Mouse (Mus musculus): ENCODE measurements around the gene Gm48552.

Gm48552 gene

GRCm38 (mm10) chr10:81406504-81407440 lies 18.0 kb downstream of the Gm48552 start:
- no peak for DNase-seq (ENCODE audit: low read depth)

DNA sequence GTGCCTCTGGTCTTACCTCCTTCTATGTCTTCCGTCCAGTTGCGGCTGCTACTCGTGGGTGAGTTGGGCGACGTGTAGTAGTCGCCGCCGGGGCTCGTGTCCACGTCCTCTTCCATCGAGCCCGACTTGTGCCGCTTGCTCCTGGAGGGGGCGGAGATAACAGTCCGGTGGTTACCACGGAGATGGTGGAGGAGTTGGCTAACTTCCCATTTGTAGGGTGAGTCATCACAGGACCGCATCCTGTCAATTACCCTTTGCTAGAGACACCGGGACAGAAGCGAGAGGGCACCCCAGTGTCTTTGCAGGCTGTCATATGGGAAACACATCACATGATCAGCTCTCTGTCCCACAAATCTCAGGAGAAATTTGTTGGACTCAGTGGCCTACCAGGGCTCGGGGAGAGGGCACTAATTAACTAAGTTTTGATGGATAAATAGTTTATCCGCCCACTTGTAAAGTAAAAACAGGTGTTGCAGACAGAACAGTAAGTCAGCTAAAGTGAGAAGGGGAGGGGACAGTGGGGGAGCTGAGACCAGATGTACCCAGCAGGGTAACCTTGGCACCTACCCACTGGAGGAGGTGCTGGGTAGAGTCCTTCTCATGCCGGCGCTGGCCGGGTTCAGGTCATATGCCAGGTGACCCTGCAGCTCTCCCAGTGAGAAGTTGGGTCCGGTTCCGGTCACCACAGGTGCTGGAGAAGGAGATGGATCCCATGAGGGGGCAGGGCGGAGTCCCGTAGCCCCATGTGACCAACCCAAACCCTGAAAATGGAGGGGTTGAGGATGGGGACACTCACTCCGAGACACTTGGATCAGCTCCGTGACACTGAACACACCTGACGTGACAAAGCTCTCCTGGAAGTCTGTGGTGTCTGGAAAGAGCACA lies 19.0 kb downstream of the Gm48552 start:
- DNase-seq (ENCODE audit: low read depth) = peak; percentile 51

DNA sequence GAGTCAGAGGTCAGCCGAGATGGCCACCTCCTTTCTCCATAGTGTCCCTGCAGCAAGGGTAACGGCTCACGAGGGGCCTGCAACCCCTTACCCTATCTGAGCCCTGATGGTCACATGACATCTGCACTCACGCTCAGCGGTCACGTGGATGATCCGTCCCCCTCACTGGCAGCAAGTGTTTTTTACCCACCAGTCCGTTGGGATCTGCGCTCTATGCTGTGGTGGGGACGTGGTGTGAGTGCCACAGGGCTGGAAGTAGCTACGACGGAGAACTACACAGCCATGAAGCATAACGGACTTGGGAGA lies 19.6 kb downstream of the Gm48552 start:
- DNase-seq (ENCODE audit: low read depth) = no peak

DNA sequence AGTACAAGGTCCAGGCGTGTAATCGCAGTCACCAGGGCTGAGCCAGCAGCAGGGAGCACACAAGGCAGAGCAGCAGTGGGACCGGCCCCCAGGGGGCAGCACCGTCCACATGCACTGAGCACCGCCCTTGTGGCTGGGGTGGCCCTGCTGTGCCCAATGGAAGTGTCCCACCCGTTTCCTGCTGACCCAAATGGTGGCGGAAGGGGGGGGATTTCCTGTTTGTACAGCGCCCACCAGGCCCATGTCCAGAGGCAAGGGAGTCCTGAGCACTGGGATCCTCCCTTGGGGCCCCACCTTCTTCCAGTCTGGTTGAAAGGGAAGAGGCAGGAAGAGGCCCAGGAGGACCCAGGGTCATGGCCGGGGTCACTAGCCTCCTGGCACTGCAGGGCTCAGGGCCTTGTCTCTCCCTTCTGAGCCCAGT lies 20.1 kb downstream of the Gm48552 start:
- DNase-seq (ENCODE audit: low read depth) = peak; percentile 83

GRCm38 (mm10) chr10:81409330-81409729 lies 20.5 kb downstream of the Gm48552 start:
- no peak for DNase-seq (ENCODE audit: low read depth)

DNA sequence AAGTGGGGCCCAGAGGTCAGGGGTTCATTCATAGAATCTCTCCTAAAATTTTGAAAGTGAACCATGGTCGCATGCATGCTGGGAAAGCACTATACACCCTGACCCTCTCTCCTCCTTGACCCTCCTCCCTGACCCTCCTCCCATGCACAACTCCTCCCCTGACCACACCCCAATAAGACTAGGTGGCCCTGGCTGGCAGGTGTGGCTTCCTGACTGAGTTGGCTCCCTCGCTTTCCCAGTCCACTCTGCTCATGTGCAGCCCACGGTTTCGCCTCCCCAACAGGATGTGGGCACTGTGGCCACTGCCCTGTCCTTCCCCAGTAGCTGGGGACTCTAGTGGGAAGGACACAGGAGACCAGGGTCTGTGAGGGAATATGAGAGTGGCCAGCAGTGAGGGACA lies 21.5 kb downstream of the Gm48552 start:
- DNase-seq (ENCODE audit: low read depth) = no peak

DNA sequence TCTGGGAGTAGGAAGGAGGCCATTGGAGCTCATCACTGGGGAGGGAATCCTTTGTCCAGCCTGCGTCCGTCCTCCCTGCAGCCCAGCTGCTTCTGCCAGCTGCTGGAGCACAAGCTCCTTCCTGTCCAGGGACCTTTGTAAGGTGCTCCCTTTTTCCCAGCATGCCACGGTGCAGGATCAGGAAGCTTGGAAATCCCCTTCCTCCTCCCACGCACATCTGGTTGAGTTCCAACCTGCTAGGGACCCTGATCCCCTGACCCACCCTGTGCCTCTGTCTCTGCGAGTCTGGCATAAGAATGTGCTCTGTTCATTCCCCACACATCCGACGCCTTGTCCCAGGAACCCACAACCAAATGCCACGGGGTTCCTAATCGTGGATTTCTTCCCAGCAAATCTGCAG lies 22.2 kb downstream of the Gm48552 start:
- no peak for DNase-seq (ENCODE audit: low read depth)

- no peak for DNase-seq (ENCODE audit: low read depth)
Observed at GRCm38 (mm10) chr10:81411471-81412400, 22.9 kb downstream of the Gm48552 start.

DNA sequence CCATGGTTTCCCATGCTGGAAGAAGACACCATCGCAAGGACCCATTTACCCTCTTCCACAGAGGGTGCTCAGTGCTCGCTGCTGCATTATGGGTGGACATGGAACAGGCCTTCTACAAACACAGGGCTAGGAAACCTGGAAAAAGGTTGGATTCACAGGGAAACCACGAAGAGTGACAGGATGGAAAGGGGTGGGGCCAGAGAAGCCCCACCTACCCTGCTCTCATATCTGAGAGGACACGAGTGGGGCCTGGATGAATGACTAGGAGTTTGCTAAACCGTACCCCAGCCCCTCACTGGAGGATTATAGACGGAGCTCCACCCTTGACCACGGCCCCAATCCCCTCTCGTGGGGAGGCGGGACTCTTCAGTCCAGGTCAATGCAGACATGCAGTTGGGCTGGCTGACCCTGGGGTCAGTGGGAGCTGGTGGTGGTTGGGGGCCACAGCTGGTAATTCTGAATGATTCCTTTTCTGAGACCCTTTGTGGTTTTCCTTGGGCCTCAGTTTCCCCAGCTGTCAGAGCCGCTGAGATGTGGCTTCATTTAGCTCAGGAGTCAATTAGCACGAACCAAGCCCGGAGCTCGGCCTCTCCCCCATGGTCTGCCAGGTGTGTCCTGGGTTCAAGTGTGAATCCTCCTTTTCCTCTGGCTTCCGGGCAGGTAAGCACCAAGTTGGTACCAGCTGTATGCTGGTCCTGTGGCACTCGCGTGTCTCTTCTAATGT lies 23.9 kb downstream of the Gm48552 start:
- no peak for DNase-seq (ENCODE audit: low read depth)

- no peak for DNase-seq (ENCODE audit: low read depth)
Observed at GRCm38 (mm10) chr10:81413310-81414261, 24.8 kb downstream of the Gm48552 start.

GRCm38 (mm10) chr10:81414682-81415081 lies 25.9 kb downstream of the Gm48552 start:
- DNase-seq (ENCODE audit: low read depth) = no peak

DNA sequence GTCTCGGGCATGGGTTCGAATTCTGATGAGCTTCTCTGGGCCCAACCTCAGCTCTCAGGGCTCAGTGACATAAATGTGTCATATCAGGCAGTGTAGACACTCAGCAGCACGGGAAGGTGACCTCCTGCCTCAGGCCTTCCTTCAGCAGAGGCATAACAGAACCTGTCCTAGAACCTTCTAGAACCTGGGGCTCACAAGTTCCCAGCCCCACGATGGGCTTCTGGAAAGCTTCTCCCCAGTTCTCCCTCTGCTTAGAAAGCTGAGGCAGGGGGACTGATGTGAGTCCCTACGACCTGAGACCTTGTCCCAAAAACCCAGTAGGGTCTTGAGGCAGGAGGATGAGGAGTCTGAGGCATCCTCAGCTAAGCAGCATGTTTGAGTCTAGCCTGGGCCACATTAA lies 26.3 kb downstream of the Gm48552 start:
- DNase-seq (ENCODE audit: low read depth) = no peak

DNA sequence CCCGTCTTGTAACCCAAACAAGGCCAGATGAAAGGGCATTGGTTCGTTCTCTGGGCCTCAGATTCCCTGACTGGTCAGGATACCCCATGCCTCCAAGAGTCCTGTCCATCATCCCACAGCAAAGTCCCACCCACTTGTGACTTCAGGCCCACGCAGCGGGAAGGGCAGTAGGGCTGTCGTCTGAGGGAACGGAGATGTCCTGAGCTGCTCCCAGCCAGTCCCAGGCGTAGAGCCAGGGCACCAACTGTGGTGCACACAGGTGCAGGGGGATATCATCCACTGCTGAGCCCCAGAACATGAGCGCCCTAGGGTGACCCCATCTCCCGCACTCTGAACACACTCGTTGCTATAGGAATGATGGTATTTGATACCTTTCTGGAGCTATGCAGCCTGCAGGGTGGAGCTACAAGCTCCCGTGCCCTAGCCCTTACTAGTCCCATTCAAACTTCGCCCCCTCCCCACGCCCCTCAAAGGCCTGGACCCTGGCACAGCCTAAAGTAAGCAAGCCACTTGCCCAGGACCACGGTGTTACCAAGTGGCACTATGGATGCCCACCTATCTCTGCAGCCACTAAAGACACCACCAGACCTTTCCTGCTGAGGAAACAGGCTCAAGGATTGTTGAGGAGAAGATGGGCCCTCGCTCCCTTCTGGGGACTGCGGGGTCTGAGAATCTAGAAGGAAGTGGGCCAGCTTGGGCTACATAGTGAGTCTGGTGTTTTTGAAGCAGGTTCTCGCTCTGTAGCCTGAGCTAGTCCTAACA lies 26.9 kb downstream of the Gm48552 start:
- DNase-seq (ENCODE audit: low read depth) = no peak

GRCm38 (mm10) chr10:81416581-81417226 lies 27.9 kb downstream of the Gm48552 start:
- DNase-seq (ENCODE audit: low read depth) = peak; percentile 38

- DNase-seq (ENCODE audit: low read depth) = no peak
Observed at GRCm38 (mm10) chr10:81417227-81418215, 28.7 kb downstream of the Gm48552 start.

GRCm38 (mm10) chr10:81418216-81419070 lies 29.6 kb downstream of the Gm48552 start:
- no peak for DNase-seq (ENCODE audit: low read depth)
